Mouse (Mus musculus) frontal cortex, adult 2 months (tissue): ENCODE measurements around the gene Ube3b. TPM values are rescaled to one million over a fixed set of nuclear protein-coding genes. Genes with fewer than 3 reads are reported as not detected.

Experiments used
- DNase-seq, 2 experiments: peaks; one replicate each; pipeline ENCODE4 v3.0.0; 2022; ENCODE audit warnings: low spot score in 1 of 2; ENCODE audit errors: extremely low spot score in 1 of 2
- polyA plus RNA-seq: library from polyadenylated mRNA; depleted of rRNA; stranded (reverse); fragments of >200 nt; gene quantifications from 2 replicates; pipeline ENCODE4 v1.2.3, GENCODE M21; 2012; rRNA removed

The Ube3b gene
- polyA plus RNA-seq, 1 experiment, result 80.8 TPM

GRCm38 (mm10) chr5:114470359-114470758 lies 90.0 kb downstream of the Ube3b start:
- no peak for DNase-seq

Other genes starting within 250 kb of the Ube3b start
- 3.3 and 3.7 TPM in 2 replicates for gene Acacb, start 234.1 kb upstream of the Ube3b start, polyA plus RNA-seq
- gene Foxn4, start 106.8 kb upstream of the Ube3b start, polyA plus RNA-seq, result not detected in 2 replicates
- 2.2 and 2.4 TPM in 2 replicates for gene Myo1h, start 91.4 kb upstream of the Ube3b start, polyA plus RNA-seq
- 56.8 and 57.4 TPM in 2 replicates for gene Kctd10, start 99 bp upstream of the Ube3b start, polyA plus RNA-seq
- 31.1 and 31.4 TPM in 2 replicates for gene Mmab, start 63.5 kb downstream of the Ube3b start, polyA plus RNA-seq
- 35.8 and 38.1 TPM in 2 replicates for gene Mvk, start 63.7 kb downstream of the Ube3b start, polyA plus RNA-seq
- 8.3 and 10.6 TPM in 2 replicates for gene Fam222a, start 187.4 kb downstream of the Ube3b start, polyA plus RNA-seq